Mouse (Mus musculus) kidney, adult 18-20 months (tissue): ENCODE data around the gene Nsa2.
"Not testable (repeated sequence)": the region's sequence is repeated elsewhere in the genome, so short reads cannot be mapped to it uniquely, and the experiment has no call there.

Experiments
- DNase-seq: peaks from one replicate; pipeline ENCODE4 v3.0.0; 2021

Nsa2 gene

GRCm38 (mm10) chr13:97137466-97138400 lies at the start of gene Nsa2, which contains the start of gene Gfm2:
Gene Nsa2 (minus strand): TSS chr13:97137937.
Gene Gfm2 (plus strand): TSS chr13:97137937.
- peak; percentile 92 for DNase-seq

GRCm38 (mm10) chr13:97186346-97186745 lies 48.6 kb upstream of the Nsa2 start:
- DNase-seq, result no peak

DNA sequence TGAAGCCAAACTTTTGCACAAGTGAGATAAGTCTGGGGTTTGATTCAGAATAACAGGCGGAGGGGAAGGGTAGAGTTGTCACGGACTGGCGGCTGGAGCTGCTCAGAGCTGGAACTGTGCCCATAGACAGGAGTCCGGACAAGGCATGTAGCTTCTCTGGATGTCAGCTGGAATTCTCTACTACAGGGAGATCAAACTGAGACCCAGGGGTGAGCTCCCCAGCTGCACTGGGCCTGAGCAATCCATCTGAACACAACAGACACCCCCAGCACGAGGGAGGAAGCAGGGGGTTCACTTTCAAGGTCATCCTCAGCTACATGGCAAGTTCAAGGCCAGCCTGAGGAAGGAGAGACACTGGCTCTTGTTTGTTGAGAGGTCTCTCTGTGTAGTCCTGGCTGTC lies 46.9 kb upstream of the Nsa2 start:
- DNase-seq, result no peak

DNA sequence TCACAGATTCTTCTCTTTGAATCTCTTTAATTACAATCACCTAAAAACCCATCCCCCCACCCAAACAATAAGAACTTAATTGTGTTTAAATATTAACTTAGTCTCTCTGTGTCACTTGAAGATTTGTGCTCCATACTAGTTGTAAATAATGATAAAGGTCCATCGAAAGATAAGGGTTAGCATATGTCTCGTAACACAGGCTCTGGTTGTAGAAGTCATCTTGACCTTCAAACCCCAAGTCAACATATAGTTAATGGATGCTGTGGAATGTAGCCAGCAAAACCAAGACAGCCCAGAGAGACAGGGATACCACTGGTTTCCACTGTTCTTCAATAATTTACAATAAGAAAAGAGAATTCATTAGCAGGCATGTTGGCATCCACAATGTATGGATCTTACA lies 46.4 kb upstream of the Nsa2 start:
- no peak for DNase-seq

DNA sequence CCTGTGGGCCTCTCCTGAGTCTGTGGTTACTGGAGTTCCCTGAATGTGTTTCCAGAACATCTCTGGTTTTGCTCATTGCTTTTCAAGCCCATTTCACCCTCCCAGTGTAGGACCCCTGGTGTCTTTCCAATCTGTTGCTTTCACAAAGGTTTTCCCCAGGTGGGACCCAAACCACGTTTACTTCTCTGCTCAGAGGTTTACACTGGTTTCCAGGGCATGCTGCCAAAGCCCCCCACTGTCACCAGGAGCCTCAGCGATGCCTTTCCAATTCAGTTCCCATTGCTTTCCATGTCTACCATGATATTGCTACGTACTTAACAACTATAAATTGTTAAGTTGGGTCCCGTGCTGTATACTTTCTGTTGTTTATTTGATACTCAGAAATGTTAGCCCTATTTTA lies 45.1 kb upstream of the Nsa2 start:
- DNase-seq, result no peak

GRCm38 (mm10) chr13:97180113-97180828 lies 42.5 kb upstream of the Nsa2 start:
- DNase-seq, result no peak

GRCm38 (mm10) chr13:97178943-97179342 lies 41.2 kb upstream of the Nsa2 start:
- DNase-seq, result no peak

DNA sequence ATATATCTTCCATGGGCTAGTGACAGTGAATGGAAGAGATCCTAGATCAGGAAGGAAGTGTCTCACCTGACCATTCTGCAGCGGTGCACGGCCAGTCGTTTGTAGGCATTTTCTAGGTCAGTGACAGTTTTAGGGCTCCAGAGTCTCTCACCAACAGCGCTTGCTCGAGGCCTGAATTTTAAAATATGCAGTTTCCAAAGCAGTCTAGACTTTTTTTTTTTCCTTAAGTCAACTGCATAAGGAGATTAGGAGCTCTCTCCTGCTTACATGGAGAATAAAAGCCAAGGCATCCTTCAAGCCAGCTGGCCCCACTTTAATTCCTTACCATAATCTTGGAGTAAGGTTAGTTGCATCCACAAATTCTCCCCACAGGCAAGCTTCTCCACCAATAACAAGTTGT lies 39.0 kb upstream of the Nsa2 start:
- no peak for DNase-seq

- DNase-seq, result peak; percentile 42
These were observed 38.0 kb upstream of the Nsa2 start for GRCm38 (mm10) chr13:97175520-97176264.

- DNase-seq, result peak; percentile 11
These were observed 8.1 kb upstream of the Nsa2 start for GRCm38 (mm10) chr13:97145834-97146233.

DNA sequence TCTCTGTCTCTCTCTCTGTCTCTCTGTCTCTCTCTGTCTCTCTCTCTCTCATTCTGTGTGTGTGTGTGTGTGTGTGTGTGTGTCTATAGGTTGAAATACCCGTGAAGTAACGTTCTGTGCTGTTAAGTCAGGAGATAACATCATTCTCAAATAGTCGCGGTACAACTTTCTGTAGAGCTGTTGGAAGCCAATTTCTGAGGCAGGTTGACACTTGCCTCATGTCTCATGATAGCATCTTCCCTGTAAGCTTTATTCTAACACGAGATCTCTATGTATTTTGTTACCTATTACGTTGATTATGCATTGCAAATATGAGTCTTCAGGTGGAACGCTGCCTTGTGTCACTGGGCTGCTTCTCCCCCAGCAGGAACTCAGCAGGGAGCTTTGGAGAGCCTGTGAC lies 4.6 kb upstream of the Nsa2 start:
- no peak for DNase-seq

- not testable (repeated sequence) for DNase-seq
These were observed 731 bp upstream of the Nsa2 start for GRCm38 (mm10) chr13:97138404-97138931.

GRCm38 (mm10) chr13:97130413-97130812 lies 7.3 kb downstream of the Nsa2 start:
- not testable (repeated sequence) for DNase-seq

GRCm38 (mm10) chr13:97129654-97130053 lies 8.1 kb downstream of the Nsa2 start:
- not testable (repeated sequence) for DNase-seq

GRCm38 (mm10) chr13:97121341-97121740 lies 16.4 kb downstream of the Nsa2 start:
- DNase-seq, result no peak

- DNase-seq, result no peak
These were observed 28.7 kb downstream of the Nsa2 start for GRCm38 (mm10) chr13:97109046-97109445.

DNA sequence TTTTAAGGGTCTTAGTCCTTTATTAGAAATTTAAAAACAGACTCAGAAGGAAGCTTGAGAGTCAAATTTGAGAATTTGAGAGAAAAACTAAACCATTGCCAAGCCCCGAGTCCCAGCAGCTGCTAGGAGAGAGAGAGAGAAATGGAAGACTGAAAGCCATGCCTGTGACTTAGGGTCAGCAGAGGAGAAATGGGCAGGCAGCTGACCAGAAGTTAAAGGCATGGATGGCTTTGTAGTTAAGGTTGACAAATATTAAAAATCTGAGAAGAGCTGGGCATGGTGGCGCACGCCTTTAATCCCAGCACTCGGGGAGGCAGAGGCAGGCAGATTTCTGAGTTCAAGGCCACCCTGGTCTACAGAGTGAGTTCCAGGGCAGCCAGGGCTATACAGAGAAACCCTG lies 30.0 kb downstream of the Nsa2 start:
- not testable (repeated sequence) for DNase-seq

- DNase-seq, result no peak
These were observed 32.7 kb downstream of the Nsa2 start for GRCm38 (mm10) chr13:97104996-97105395.

DNA sequence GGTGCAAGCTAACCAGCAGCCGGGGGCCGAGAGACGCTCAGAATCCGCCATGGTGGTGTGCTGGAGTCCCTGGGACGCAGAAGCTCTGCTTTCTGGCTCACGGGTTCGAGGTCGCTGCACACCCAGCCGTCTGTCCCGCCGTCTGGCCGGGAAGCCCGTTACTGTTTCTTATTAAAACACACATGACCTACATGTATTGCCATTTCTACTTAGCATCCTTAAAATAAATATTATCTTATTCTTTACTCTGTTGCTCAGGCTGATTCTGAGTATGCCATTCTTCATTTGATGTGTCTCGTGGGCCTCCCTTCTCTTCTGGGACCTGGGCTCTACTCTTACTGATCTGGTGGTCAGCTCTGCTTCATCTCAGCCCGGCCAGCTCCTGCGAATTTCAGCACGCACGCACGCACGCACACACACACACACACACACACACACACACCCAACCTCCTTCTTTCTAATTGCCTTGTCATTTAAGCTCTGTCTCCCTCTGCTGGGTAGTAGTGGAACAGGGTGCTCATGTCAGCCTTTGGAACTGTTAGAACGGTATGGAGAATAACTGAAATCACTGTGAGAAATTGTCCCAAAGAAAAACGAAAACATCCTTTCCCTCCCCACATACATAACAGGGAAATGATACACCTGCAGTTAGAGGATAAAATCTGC lies 38.4 kb downstream of the Nsa2 start, which contains the start of gene Gm6169:
Gm6169 (minus strand) TSS at position 51 of the 666 bp plus-strand sequence.
- DNase-seq, result peak; percentile 38

DNA sequence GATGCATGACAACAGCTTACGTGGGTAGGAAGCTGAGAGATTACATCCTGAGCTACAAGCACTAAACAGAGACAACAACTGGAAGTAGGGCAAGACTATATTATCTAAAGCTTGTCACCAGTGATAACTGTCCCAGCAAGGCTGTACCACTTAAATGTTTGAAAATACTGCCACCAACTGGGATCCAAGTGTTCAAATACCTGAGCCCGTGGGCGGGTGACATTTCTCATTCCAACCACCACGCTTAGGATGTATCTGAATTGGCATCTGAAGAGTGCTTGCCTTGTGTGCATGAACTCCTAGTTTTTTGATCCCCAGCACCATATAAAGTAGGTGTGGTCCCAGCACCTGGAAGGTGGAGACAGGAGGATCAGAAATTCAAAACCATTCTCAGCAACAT lies 42.0 kb downstream of the Nsa2 start:
- no peak for DNase-seq

DNA sequence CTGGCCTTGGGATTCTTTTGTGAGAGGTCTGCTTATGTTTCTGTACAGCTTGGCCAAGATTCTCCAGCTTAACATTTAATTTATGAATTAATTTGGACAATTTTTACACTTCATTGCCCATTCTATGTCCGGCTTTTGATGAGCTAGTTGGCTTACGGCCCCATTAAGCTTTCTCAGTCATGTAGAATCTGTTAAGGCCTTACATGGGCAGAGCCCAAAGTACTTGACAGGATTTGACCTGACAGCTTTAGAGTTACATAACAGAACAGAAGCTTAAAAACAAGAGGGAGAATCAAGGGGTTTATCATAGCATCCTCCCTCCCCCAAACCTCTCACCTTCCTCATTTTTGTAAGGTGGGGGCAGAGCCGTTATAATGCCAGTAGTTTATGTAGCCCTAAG lies 49.6 kb downstream of the Nsa2 start:
- no peak for DNase-seq

- no peak for DNase-seq
These were observed 50.3 kb downstream of the Nsa2 start for GRCm38 (mm10) chr13:97087421-97087820.
